Mouse (Mus musculus) MEL (cell line): Measurements from ENCODE around the gene Lin54. TPM values are rescaled to one million over a fixed set of nuclear protein-coding genes. Genes with fewer than 3 reads are reported as not detected.

ENCODE experiments used
- DNase-seq: peaks from one replicate; pipeline ENCODE4 v3.0.0; 2011; ENCODE audit warnings: low read depth, low spot score
- H3K27ac ChIP-seq: 2 replicates; pipeline ENCODE4 v1.5.1; 2012; ENCODE audit warnings: low read depth, mild to moderate bottlenecking, control low read depth, low read length, moderate library complexity; ENCODE audit not compliant: control insufficient read depth
- H3K27me3 ChIP-seq, 2 experiments: fragments of 150-350 bp in 1 of 2; sonication (generic) in 1 of 2; 2 replicates each; pipeline ENCODE4 v1.6.1; 2012; ENCODE audit warnings: low read length in 2 of 2, mild to moderate bottlenecking in 2 of 2, improper control_type of control experiment in 1 of 2, moderate library complexity in 1 of 2; ENCODE audit not compliant: insufficient read depth in 2 of 2, control insufficient read depth in 1 of 2
- H3K36me3 ChIP-seq, 2 experiments: 2 replicates each; pipeline ENCODE4 v1.6.1; 2012 to 2014; ENCODE audit warnings: low read length in 2 of 2, improper control_type of control experiment in 1 of 2, inconsistent platforms in 1 of 2, mild to moderate bottlenecking in 1 of 2; ENCODE audit not compliant: insufficient read depth in 2 of 2, control insufficient read depth in 1 of 2
- H3K4me1 ChIP-seq, 2 experiments: fragments of 150-350 bp in 1 of 2; sonication (generic) in 1 of 2; 2 replicates each; pipeline ENCODE4 v1.6.1; 2012; ENCODE audit warnings: low read length in 2 of 2, improper control_type of control experiment in 1 of 2, mild to moderate bottlenecking in 1 of 2; ENCODE audit not compliant: insufficient read depth in 2 of 2, control insufficient read depth in 1 of 2
- H3K4me3 ChIP-seq, 2 experiments: fragments of 150-350 bp in 1 of 2; sonication (generic) in 1 of 2; 2 replicates each; pipeline ENCODE4 v1.5.1; 2012; ENCODE audit warnings: low read depth in 2 of 2, low read length in 2 of 2, mild to moderate bottlenecking in 2 of 2, moderate library complexity in 2 of 2, control low read depth in 1 of 2, improper control_type of control experiment in 1 of 2; ENCODE audit not compliant: control insufficient read depth in 1 of 2, insufficient read depth in 1 of 2
- H3K79me2 ChIP-seq: 2 replicates; pipeline ENCODE4 v1.6.1; 2012; ENCODE audit warnings: mild to moderate bottlenecking, low read length, moderate library complexity; ENCODE audit not compliant: control insufficient read depth, poor library complexity, insufficient read depth
- H3K9ac ChIP-seq: 2 replicates; pipeline ENCODE4 v1.6.1; 2012; ENCODE audit warnings: low read depth, mild to moderate bottlenecking, control low read depth, low read length, moderate library complexity; ENCODE audit not compliant: control insufficient read depth, poor library complexity, severe bottlenecking
- H3K9me3 ChIP-seq: fragments of 150-350 bp; sonication (generic); replicated peaks from 2 replicates; pipeline ENCODE4 v1.6.1; 2012; ENCODE audit warnings: mild to moderate bottlenecking, low read length, improper control_type of control experiment, moderate library complexity; ENCODE audit not compliant: insufficient read depth
- BHLHE40 ChIP-seq: IDR thresholded peaks from 2 replicates; pipeline ENCODE4 v1.6.1; 2012; ENCODE audit warnings: low read depth, mild to moderate bottlenecking, inconsistent platforms, low read length, improper control_type of control experiment, borderline replicate concordance
- CHD1 ChIP-seq: IDR thresholded peaks from 2 replicates; pipeline ENCODE4 v1.6.1; 2012; ENCODE audit warnings: low read depth, mild to moderate bottlenecking, inconsistent platforms, low read length, improper control_type of control experiment
- CHD2 ChIP-seq: IDR thresholded peaks from 2 replicates; pipeline ENCODE4 v1.6.1; 2011; ENCODE audit warnings: low read length, improper control_type of control experiment
- CTCF ChIP-seq, 3 experiments: IDR thresholded peaks in 2 of 3; conservative IDR thresholded peaks in 1 of 3; 2 replicates each; pipeline ENCODE4 v1.5.1; 2011 to 2012; ENCODE audit warnings: low read length in 3 of 3, low read depth in 2 of 3, mild to moderate bottlenecking in 2 of 3, improper control_type of control experiment in 1 of 3, inconsistent platforms in 1 of 3, mixed read lengths in 1 of 3, moderate library complexity in 1 of 3; ENCODE audit not compliant: control insufficient read depth in 1 of 3, insufficient read depth in 1 of 3, poor library complexity in 1 of 3, severe bottlenecking in 1 of 3
- E2F4 ChIP-seq: IDR thresholded peaks from 2 replicates; pipeline ENCODE4 v1.6.1; 2011; ENCODE audit warnings: low read depth, low read length, improper control_type of control experiment, borderline replicate concordance
- EP300 ChIP-seq, 2 experiments: IDR thresholded peaks; 2 replicates each; pipeline ENCODE4 v1.6.1; 2011; ENCODE audit warnings: improper control_type of control experiment in 2 of 2, low read length in 2 of 2, low read depth in 1 of 2, mild to moderate bottlenecking in 1 of 2
- ETS1 ChIP-seq: IDR thresholded peaks from 2 replicates; pipeline ENCODE4 v1.6.1; 2012; ENCODE audit warnings: low read depth, mild to moderate bottlenecking, inconsistent platforms, low read length, improper control_type of control experiment, moderate library complexity
- GABPA ChIP-seq: IDR thresholded peaks from 2 replicates; pipeline ENCODE4 v1.6.1; 2012; ENCODE audit warnings: low read depth, mild to moderate bottlenecking, inconsistent platforms, low read length, improper control_type of control experiment, moderate library complexity
- GATA1 ChIP-seq: IDR thresholded peaks from 2 replicates; pipeline ENCODE4 v1.6.1; 2011; ENCODE audit warnings: low read depth, low read length, improper control_type of control experiment
- HCFC1 ChIP-seq: IDR thresholded peaks from 2 replicates; pipeline ENCODE4 v1.6.1; 2012; ENCODE audit warnings: low read depth, mild to moderate bottlenecking, inconsistent platforms, low read length, improper control_type of control experiment, moderate library complexity
- MAFK ChIP-seq: IDR thresholded peaks from 2 replicates; pipeline ENCODE4 v1.6.1; 2011; ENCODE audit warnings: low read depth, mild to moderate bottlenecking, low read length, improper control_type of control experiment, borderline replicate concordance
- MAX ChIP-seq: IDR thresholded peaks from 2 replicates; pipeline ENCODE4 v1.6.1; 2011; ENCODE audit warnings: low read length, improper control_type of control experiment
- MAZ ChIP-seq: IDR thresholded peaks from 2 replicates; pipeline ENCODE4 v1.6.1; 2012; ENCODE audit warnings: low read depth, mild to moderate bottlenecking, inconsistent platforms, low read length, improper control_type of control experiment
- MEF2A ChIP-seq: IDR thresholded peaks from 2 replicates; pipeline ENCODE4 v1.6.1; 2014; ENCODE audit warnings: low read depth, mild to moderate bottlenecking, inconsistent platforms, low read length, improper control_type of control experiment; ENCODE audit not compliant: poor library complexity, insufficient replicate concordance, severe bottlenecking; ENCODE audit errors: extremely low read depth
- MYB ChIP-seq: IDR thresholded peaks from 2 replicates; pipeline ENCODE4 v1.6.1; 2011; ENCODE audit warnings: mild to moderate bottlenecking, low read depth, low read length, improper control_type of control experiment
- MYC ChIP-seq: IDR thresholded peaks from 2 replicates; pipeline ENCODE4 v1.6.1; 2011; ENCODE audit warnings: low read depth, mild to moderate bottlenecking, low read length, improper control_type of control experiment, moderate library complexity
- NELFE ChIP-seq: IDR thresholded peaks from 2 replicates; pipeline ENCODE4 v1.6.1; 2011; ENCODE audit warnings: low read depth, low read length, improper control_type of control experiment
- NRF1 ChIP-seq: IDR thresholded peaks from 2 replicates; pipeline ENCODE4 v1.6.1; 2014; ENCODE audit warnings: low read depth, mild to moderate bottlenecking, inconsistent platforms, low read length, improper control_type of control experiment, moderate library complexity; ENCODE audit not compliant: poor library complexity, insufficient read depth, severe bottlenecking
- POLR2A ChIP-seq, 2 experiments: IDR thresholded peaks; 2 replicates each; pipeline ENCODE4 v1.6.1; 2011 to 2012; ENCODE audit warnings: low read length in 2 of 2, mild to moderate bottlenecking in 2 of 2, control low read depth in 1 of 2, improper control_type of control experiment in 1 of 2, low read depth in 1 of 2, moderate library complexity in 1 of 2; ENCODE audit not compliant: control insufficient read depth in 1 of 2, insufficient read depth in 1 of 2, poor library complexity in 1 of 2
- POLR2AphosphoS2 ChIP-seq: IDR thresholded peaks from 2 replicates; pipeline ENCODE4 v1.6.1; 2011; ENCODE audit warnings: low read length, improper control_type of control experiment
- POLR2AphosphoS5 ChIP-seq: IDR thresholded peaks from 2 replicates; pipeline ENCODE4 v1.6.1; 2012; ENCODE audit warnings: low read depth, borderline replicate concordance, mild to moderate bottlenecking, inconsistent platforms, low read length, moderate library complexity, mixed read lengths
- RAD21 ChIP-seq: IDR thresholded peaks from 2 replicates; pipeline ENCODE4 v1.6.1; 2011; ENCODE audit warnings: mild to moderate bottlenecking, low read depth, low read length, improper control_type of control experiment
- RCOR1 ChIP-seq: IDR thresholded peaks from 2 replicates; pipeline ENCODE4 v1.6.1; 2012; ENCODE audit warnings: low read depth, mild to moderate bottlenecking, inconsistent platforms, low read length, improper control_type of control experiment
- SIN3A ChIP-seq: IDR thresholded peaks from 2 replicates; pipeline ENCODE4 v1.6.1; 2012; ENCODE audit warnings: low read length, improper control_type of control experiment, inconsistent platforms
- SMC3 ChIP-seq: IDR thresholded peaks from 2 replicates; pipeline ENCODE4 v1.6.1; 2011; ENCODE audit warnings: low read depth, low read length, improper control_type of control experiment
- TAL1 ChIP-seq: IDR thresholded peaks from 2 replicates; pipeline ENCODE4 v1.6.1; 2012; ENCODE audit warnings: mild to moderate bottlenecking, inconsistent platforms, low read length, moderate library complexity, mixed read lengths
- TBP ChIP-seq: IDR thresholded peaks from 2 replicates; pipeline ENCODE4 v1.8.0; 2011; ENCODE audit warnings: low read depth, low read length, improper control_type of control experiment
- UBTF ChIP-seq: IDR thresholded peaks from 2 replicates; pipeline ENCODE4 v1.6.1; 2012; ENCODE audit warnings: low read depth, mild to moderate bottlenecking, inconsistent platforms, low read length, improper control_type of control experiment, moderate library complexity, borderline replicate concordance; ENCODE audit not compliant: insufficient read depth
- USF1 ChIP-seq: IDR thresholded peaks from 2 replicates; pipeline ENCODE4 v1.6.1; 2014; ENCODE audit warnings: low read depth, mild to moderate bottlenecking, inconsistent platforms, low read length, improper control_type of control experiment, moderate library complexity
- USF2 ChIP-seq, 2 experiments: IDR thresholded peaks; 2 replicates each; pipeline ENCODE4 v1.6.1; 2011 to 2012; ENCODE audit warnings: improper control_type of control experiment in 2 of 2, low read length in 2 of 2, borderline replicate concordance in 1 of 2, inconsistent platforms in 1 of 2, low read depth in 1 of 2, mild to moderate bottlenecking in 1 of 2; ENCODE audit not compliant: insufficient read depth in 1 of 2
- ZC3H11A ChIP-seq: IDR thresholded peaks from 2 replicates; pipeline ENCODE4 v1.6.1; 2012; ENCODE audit warnings: low read depth, mild to moderate bottlenecking, inconsistent platforms, low read length, improper control_type of control experiment
- ZKSCAN1 ChIP-seq: IDR thresholded peaks from 2 replicates; pipeline ENCODE4 v1.6.1; 2012; ENCODE audit warnings: low read depth, mild to moderate bottlenecking, inconsistent platforms, low read length, improper control_type of control experiment, moderate library complexity
- ZMIZ1 ChIP-seq: IDR thresholded peaks from 2 replicates; pipeline ENCODE4 v1.6.1; 2012; ENCODE audit warnings: low read depth, mild to moderate bottlenecking, inconsistent platforms, low read length, improper control_type of control experiment, moderate library complexity
- ZNF384 ChIP-seq: IDR thresholded peaks from 2 replicates; pipeline ENCODE4 v1.6.1; 2012; ENCODE audit warnings: low read depth, mild to moderate bottlenecking, inconsistent platforms, low read length, improper control_type of control experiment
- polyA plus RNA-seq, 2 experiments: library from polyadenylated mRNA; stranded (reverse) in 1 of 2; unstranded in 1 of 2; fragments of >175 nt in 1 of 2; fragments of >200 nt in 1 of 2; gene quantifications; 2 replicates each; pipeline versions ENCODE4 v1.2.1 to v1.2.4; 2012; ENCODE audit warnings: low replicate concordance in 2 of 2, low read depth in 1 of 2; ENCODE audit not compliant: insufficient read length in 2 of 2, insufficient read depth in 1 of 2, missing spikeins in 1 of 2
- total RNA-seq: library from RNA; depleted of rRNA; stranded (reverse); fragments of 300-350 nt; gene quantifications from 2 replicates; pipeline ENCODE4 v1.2.3, GENCODE M21; 2012

Lin54 gene
- total and polyA plus RNA-seq, 3 experiments = 14.1 to 16.0 TPM; not detected in 1

DNA sequence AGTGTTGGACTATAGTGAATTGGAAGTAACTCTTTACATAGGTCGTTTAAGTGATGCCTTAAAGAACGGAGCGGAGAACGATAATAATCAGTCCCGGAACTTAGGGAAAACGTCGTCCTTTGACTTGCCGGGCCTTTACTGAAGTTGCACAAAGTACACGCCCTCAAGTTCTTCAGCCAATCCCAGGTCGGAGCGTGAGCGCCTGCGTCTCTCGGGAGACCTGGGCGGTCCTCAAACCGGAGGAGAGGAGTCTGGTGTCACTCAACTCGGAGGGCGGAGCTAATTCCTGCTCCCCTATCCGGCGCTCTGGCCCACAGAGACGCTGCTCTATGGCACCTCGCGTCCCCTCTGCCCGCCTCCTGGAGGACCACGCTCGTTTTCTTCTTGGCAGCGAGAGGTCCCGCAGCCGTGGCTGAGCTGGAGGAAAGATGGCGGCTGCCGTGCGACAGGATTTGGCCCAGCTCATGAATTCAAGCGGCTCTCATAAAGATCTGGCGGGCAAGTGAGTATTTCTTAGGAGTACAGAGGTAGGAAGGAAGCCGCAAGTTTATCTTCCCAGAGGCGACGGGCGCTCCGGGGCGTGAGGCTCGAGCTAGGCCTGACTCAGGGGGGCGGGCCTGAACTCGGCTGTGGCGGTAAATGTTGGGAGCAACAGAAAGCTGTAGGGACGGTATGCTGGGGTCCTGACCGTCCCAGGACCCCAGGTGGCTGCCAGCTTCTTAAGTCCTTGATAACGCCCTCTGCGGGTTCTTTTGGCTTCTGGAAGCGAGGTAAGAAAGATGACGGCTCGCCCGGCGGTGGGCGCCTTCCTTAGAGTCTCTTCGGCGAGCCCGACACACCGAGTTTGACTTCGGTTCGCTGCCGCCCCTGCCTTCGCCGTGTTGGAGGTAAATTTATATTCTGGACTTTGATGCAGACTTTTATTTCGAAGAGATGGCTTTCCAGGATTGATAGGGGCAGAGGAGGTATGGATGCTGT is 17.9 kb upstream of the Lin54 start, which contains the start of gene Cops4:
Cops4 (plus strand) TSS at position 261 of the 978 bp plus-strand sequence.
- Histone ChIP-seq H3K9me3 (no peaks in the 10 kb centered on the region), H3K27ac (peak within 1 kb of the TSS; percentile 79), H3K4me1 (peaks cover 6 to 15% of the 10 kb centered on the region in 2 experiments), H3K9ac (peak within 1 kb of the TSS; percentile 89), H3K27me3 (peaks cover 0 to 2% of the 10 kb centered on the region in 2 experiments; a peak in 1 of 4 replicates), H3K4me3 (peak within 1 kb of the TSS; percentile 81 to 82), H3K79me2 (peaks cover 38% of the 10 kb centered on the region), H3K36me3 (peaks cover 0 to 22% of the 10 kb centered on the region in 2 experiments; a peak in 3 of 4 replicates)
- DNase-seq = peak; percentile 100
- TF ChIP-seq ZKSCAN1 = no peak
- TF ChIP-seq POLR2AphosphoS5 = no peak
- TF ChIP-seq MYB = no peak
- TF ChIP-seq CHD1 = no peak; the same call in 1 of the 2 replicates
- TF ChIP-seq TAL1 = no peak
- TF ChIP-seq CHD2 = peak; percentile 65
- 0 out of 2 replicates have a peak, but pooled peaks have one; percentile 62 for TF ChIP-seq MAZ
- TF ChIP-seq RCOR1 = no peak
- peak; percentile 83 for TF ChIP-seq MAX
- TF ChIP-seq E2F4 = no peak; the same call in 1 of the 2 replicates
- TF ChIP-seq ZC3H11A = no peak
- peak; percentile 48; the same call in 1 of the 2 replicates for TF ChIP-seq ZMIZ1
- no peak for TF ChIP-seq MAFK
- no peak for TF ChIP-seq RAD21
- peak; percentile 86; the same call in 1 of the 2 replicates for TF ChIP-seq GABPA
- peak in 1 of 2 experiments; percentile 37; a peak in 1 of 4 replicates for TF ChIP-seq EP300 (IDR thresholded peaks at IDR 0.05; ENCODE audit: low read depth in 1 of 2, low read length in 2 of 2)
- TF ChIP-seq SIN3A = peak; percentile 93
- peak; percentile 97 for TF ChIP-seq TBP
- no peak for TF ChIP-seq CTCF (IDR thresholded peaks at IDR 0.05 in 2 of 3, conservative IDR thresholded peaks at IDR 0.05 in 1 of 3; ENCODE audit: control insufficient read depth in 1 of 3, insufficient read depth in 1 of 3, low read depth in 2 of 3, low read length in 3 of 3, poor library complexity in 1 of 3, severe bottlenecking in 1 of 3)
- TF ChIP-seq UBTF = 0 out of 2 replicates have a peak, but pooled peaks have one; percentile 6
- peak; percentile 86 for TF ChIP-seq MYC
- TF ChIP-seq MEF2A = 0 out of 2 replicates have a peak, but pooled peaks have one; percentile 2
- TF ChIP-seq ETS1 = peak; percentile 64
- TF ChIP-seq USF1 = peak; percentile 38
- TF ChIP-seq HCFC1 = peak; percentile 92
- TF ChIP-seq SMC3 = no peak
- TF ChIP-seq POLR2A (IDR thresholded peaks at IDR 0.05; ENCODE audit: control insufficient read depth in 1 of 2, insufficient read depth in 1 of 2, low read depth in 1 of 2, low read length in 2 of 2, poor library complexity in 1 of 2) = peak; percentile 61 to 74; a peak in 3 of 4 replicates
- no peak for TF ChIP-seq USF2 (IDR thresholded peaks at IDR 0.05; ENCODE audit: borderline replicate concordance in 1 of 2, insufficient read depth in 1 of 2, low read depth in 1 of 2, low read length in 2 of 2)
- TF ChIP-seq NELFE = peak; percentile 77
- no peak for TF ChIP-seq BHLHE40
- TF ChIP-seq NRF1 = peak; percentile 64
- peak; percentile 53; the same call in 1 of the 2 replicates for TF ChIP-seq POLR2AphosphoS2
- TF ChIP-seq ZNF384 = no peak
- peak; percentile 98 for TF ChIP-seq GATA1
